Mouse (Mus musculus) R1 (cell line): Measurements from ENCODE around the gene Pdia5.

Source experiments
- DNase-seq: peaks from one replicate; pipeline ENCODE4 v3.0.0-alpha.2; 2018; ENCODE audit warnings: low read depth, low spot score

Pdia5 gene

GRCm38 (mm10) chr16:35484526-35485233 is 6.0 kb downstream of the Pdia5 start:
- DNase-seq, result no peak

GRCm38 (mm10) chr16:35484105-35484504 is 6.6 kb downstream of the Pdia5 start:
- DNase-seq, result no peak

- no peak for DNase-seq
Observed at GRCm38 (mm10) chr16:35479301-35479700, 11.4 kb downstream of the Pdia5 start.

- no peak for DNase-seq
Observed at GRCm38 (mm10) chr16:35477273-35477672, 13.4 kb downstream of the Pdia5 start.

GRCm38 (mm10) chr16:35472569-35473275 is 18.0 kb downstream of the Pdia5 start:
- DNase-seq, result no peak

DNA sequence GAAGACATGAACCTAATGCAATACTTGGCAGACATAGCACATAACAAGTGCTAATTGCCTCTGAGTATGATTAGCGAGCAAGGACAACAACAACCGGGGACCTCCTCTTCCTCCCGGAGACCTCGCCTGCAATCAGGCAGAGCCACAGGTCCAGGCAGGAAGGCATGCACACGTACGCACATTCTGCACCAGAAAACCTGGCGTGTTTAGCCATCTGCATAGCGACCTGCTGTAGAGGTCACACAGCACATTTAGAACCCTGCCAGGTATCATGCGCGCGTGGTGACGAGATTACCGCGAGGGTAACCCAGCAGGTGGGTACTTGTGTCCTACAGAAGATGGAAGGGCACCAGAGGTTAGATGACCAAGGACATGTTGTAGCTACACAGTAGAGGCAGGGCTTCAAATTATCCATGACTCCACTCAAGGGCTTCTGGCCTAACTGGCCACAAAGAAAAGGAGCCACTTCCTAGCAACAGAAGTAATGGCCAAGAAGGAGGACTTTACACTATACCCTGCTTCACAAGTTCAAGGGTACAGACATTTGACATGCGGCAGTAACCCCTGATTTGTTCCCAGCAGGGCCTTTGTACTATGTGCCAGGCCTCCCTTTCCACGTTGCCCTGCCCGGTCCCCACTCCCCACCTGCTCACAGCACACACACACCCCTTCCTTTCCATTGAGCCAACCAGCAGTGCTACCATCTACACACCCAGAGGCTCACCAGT is 18.7 kb downstream of the Pdia5 start:
- DNase-seq, result peak; percentile 13

DNA sequence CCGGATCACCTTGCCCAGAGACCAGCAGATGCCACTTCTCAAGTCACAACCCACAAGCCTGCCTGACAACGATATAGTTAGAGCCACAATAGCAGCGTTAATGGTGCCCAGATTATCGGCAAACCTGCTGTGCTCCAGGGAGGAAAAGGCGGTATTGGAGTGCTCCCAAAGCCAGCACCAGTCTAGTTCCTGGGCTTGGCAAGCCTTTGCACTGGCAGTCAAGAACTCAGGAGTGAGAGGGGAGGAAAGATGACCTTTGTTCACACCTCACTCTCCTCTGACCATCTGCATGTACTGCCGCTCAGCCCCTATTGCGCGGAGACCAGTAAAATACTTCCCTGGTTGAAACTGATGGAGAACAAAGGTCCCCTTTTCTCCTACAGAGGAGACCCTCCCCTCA is 19.7 kb downstream of the Pdia5 start:
- no peak for DNase-seq

DNA sequence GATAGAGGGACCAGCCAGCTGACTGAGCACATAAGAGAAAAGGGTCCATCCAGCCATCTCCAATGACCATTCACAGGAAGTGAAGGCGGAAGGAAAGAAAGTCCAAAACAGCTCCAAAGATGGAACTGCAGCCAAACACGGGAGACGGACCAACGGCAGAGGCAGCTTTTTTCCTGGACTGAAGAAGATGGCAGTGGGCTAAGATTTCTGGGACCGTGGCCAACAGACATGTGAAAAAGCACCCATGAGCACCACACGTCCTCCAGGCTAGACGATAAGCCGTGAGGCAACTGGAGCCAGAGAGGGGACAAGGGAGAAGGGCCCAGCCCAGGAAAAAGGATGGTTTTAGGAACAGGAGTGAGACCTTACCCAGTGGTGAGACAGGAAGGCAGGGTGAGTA is 20.6 kb downstream of the Pdia5 start:
- no peak for DNase-seq

DNA sequence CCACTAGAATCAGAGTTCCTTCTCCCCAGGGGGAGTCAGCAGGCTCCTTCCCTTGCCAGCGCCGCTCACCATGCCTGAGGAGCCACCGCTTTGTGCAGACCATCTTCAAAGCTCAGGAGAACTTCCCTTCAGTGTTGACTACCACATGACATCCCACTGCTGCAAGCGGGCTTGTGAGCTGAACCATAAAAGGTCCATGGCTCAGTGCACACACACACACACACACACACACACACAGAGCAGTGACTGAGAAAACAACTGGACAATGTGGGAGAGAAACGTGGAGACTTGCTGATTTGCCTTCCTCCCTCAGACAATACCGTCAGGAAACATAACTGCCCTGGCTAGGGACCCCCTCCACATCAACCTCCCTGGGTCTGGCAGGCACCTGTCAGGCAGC is 21.7 kb downstream of the Pdia5 start:
- no peak for DNase-seq

DNA sequence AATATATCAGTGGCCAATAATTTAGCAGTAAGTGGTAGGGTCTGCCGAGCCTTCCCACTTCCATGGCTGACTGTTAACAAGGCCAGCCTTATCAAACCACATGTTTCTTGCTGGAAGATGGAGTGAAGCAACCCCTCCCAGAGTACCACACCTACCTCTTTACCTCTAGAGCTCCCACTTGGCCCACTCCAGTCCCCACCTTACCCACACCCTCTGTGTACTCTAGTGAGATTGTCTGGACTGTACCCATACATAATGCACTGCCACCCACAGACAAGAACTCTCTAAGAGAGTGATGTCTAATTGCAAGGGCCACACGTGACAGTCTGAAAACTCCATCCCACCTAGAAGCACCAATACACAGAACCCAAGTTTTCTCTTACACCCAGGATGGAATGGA is 23.6 kb downstream of the Pdia5 start:
- DNase-seq, result no peak

GRCm38 (mm10) chr16:35465808-35466351 is 24.8 kb downstream of the Pdia5 start:
- no peak for DNase-seq

DNA sequence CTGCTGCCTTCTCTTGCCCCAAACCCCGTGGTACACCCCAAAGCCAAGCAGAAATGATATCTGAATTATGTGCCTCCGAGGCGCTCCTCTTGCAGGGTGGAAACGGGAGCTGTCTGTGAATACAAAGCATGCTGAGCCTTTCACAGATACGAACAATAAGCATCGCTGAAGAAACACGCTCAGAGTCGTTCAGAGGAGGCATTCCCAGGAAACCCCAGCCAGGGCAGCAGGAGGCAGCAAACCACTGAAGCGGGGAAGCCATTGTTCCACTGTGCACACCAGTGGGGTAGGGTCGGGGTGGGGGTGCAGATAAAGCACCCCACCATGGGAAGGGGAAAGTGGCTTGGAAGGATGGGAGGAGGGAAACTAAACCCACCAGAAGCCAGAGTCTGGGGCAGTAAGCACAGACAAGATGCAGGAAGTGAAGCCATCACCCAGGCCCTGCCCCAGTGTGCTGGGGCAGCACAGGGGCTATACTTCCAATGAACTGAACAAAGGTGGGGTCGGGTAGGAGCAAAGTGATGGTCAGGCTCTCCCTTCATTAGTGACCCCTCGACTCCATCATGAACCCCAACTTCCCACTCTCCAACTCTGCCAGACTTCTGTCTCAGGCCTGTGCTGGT is 25.9 kb downstream of the Pdia5 start:
- peak; percentile 27 for DNase-seq

DNA sequence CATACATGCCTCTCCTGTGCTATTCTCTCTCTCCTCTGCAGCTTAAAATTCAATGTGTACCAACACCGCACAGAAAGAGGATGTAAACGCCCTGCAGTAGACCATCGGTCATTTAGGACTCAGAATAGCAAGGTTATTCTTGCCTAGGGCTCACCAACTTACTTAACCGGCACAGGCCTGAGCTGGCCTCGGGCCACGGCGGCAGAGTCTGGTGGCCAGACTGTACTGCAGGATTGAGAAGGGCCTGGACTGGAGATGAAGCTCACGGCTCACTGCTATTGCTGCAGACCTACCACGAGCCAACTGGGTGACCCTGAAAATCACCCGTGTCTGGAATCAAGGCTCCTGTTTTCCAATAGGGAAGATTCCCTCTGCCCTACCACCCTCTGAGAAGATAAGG is 27.0 kb downstream of the Pdia5 start:
- DNase-seq, result no peak

GRCm38 (mm10) chr16:35462955-35463354 is 27.7 kb downstream of the Pdia5 start:
- no peak for DNase-seq

DNA sequence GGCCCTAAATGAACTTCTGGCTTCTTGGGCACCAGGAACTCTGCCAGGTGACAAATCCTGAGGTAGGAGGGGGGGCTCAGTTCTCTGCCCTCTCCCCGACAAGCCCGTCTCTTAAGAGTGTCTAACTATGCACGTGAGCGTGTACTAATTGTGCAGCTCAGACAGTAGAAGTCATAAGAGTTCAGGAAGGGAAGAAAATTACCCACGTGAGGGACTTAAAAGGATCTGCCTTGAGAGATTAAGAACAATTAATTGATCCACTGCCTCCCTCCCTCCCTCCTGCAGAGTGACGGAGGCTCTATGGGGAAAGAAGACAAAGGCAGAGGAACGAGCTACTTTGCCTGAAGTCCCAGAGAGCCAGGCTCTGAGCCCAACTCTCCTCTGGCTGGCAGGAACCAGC is 31.1 kb downstream of the Pdia5 start:
- DNase-seq, result no peak

DNA sequence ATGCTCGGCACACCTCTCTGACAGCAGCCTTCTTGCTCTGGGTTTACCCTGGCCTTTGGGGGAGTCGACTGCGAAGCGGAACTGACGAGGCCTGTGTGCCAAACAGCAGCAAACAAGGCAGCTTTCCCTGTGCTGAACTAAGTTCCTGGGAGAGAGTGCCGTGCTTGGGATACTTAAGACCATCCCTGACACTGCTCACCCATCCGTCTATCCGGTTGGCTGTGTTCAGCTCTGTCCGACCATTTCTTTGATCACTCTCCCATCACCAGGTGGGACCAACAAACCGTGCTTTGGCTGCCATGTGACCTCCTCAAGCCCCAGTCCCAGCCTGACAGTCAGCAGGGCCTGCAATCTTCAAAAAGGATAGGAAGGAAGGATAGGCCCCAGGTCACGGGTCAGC is 32.4 kb downstream of the Pdia5 start:
- no peak for DNase-seq

DNA sequence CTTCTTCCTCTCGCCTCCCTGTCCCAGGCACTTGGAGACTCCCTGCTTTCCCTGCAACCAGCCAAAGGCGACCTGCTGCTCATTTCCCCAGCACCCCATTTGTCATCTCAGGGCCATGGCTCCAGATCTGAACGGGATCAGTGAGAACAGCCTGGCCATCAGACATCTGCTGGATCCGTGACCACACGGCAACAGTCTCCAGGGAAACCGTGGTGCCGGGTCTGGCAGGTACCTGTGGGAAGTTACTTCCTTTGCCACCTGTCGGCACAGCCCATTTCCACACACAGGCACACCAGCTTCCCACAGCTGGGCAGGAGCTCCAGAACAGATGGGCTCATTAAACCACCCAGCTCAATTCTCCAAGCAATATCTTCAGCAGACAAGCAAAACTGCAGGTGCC is 33.2 kb downstream of the Pdia5 start:
- DNase-seq, result no peak

- DNase-seq, result no peak
Observed at GRCm38 (mm10) chr16:35457011-35457419, 33.7 kb downstream of the Pdia5 start.

- DNase-seq, result no peak
Observed at GRCm38 (mm10) chr16:35456305-35456704, 34.4 kb downstream of the Pdia5 start.

GRCm38 (mm10) chr16:35455822-35456221 is 34.9 kb downstream of the Pdia5 start:
- DNase-seq, result no peak

- no peak for DNase-seq
Observed at GRCm38 (mm10) chr16:35450018-35450630, 40.5 kb downstream of the Pdia5 start.

DNA sequence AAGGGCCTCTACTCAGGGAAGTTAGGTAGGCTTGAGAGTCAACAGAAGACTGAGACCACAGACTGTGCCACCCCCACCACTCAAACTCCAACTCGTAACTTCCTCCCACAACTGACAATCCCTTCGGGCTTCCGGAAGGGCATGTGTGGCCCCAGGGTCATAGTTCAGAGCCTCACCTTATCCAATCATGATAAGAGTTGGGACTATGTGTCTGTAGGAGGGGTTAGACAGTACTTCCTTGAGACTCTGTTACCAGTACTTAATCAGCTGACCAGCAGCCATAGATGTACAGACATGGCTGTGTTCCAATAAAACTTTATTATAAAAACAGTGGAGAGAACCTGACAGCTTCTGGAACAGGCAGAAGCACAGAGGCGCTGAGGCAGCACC is 48.7 kb downstream of the Pdia5 start:
- DNase-seq, result peak; percentile 86
